Mouse (Mus musculus): ENCODE measurements at regions not wholly inside any gene's neighbourhood (a gene's known extent, or its start where the extent isn't known, plus 50 kb on each side); places are given as distances from the start of the nearest gene placed in this dataset.

DNA sequence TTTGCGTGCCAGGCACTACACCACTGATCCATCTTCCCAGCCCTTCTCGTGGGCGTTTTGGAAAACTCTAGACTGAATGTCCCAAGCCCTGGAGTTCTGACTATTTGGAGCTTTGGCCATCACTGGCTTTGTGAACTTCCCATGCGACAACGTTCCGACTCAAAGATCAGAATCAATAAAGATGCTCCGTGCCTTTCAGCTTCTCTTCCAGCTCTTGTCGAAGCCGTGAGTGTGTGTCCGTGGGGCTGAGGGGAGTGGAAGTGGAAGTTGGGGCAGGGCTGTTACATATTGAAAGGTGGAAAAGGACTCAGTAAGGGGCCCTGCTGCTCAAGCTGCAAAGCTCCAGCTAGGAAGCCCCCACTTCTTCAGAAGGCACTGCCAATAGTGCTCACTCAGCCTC lies 283.0 kb upstream of the Prox1 start:
- TF ChIP-seq CTCF (conservative IDR thresholded peaks at IDR 0.05; ENCODE audit: insufficient read depth, insufficient read length, low read depth, low read length), result no peak
- no peak for TF ChIP-seq POLR2A (IDR thresholded peaks at IDR 0.05; ENCODE audit: low read depth, low read length)
